Mouse (Mus musculus) olfactory bulb, adult 2 months (tissue): ENCODE measurements around the gene Cldn9. TPM values are rescaled to one million over a fixed set of nuclear protein-coding genes. Genes with fewer than 3 reads are reported as not detected.

ENCODE experiments used
- H3K27ac ChIP-seq: fragments of 200-500 bp; 2 replicates; pipeline ENCODE4 v1.5.1; 2012; ENCODE audit warnings: low read depth, low read length; ENCODE audit not compliant: insufficient read depth
- H3K4me1 ChIP-seq: fragments of 200-500 bp; 2 replicates; pipeline ENCODE4 v1.6.1; 2012; ENCODE audit warnings: low read length; ENCODE audit not compliant: control insufficient read depth, insufficient read depth
- H3K4me3 ChIP-seq: fragments of 200-500 bp; 2 replicates; pipeline ENCODE4 v1.5.1; 2012; ENCODE audit warnings: mild to moderate bottlenecking, low read depth, low read length, moderate library complexity; ENCODE audit not compliant: insufficient read depth
- CTCF ChIP-seq: fragments of 200-500 bp; IDR thresholded peaks from 2 replicates; pipeline ENCODE4 v1.5.1; 2012; ENCODE audit warnings: low read depth, mild to moderate bottlenecking, low read length, moderate library complexity; ENCODE audit not compliant: insufficient read depth
- POLR2A ChIP-seq: fragments of 200-500 bp; IDR thresholded peaks from 2 replicates; pipeline ENCODE4 v1.6.1; 2012; ENCODE audit warnings: mild to moderate bottlenecking, low read depth, low read length, moderate library complexity; ENCODE audit not compliant: insufficient read depth
- WGBS: fragments of 180-500 bp; shearing (Covaris S2); methylation state at CpG from one replicate; pipeline ENCODE4 v1.1.7; 2018; 5-methylcytosine and 5-hydroxymethylcytosine counted together
- polyA plus RNA-seq: library from polyadenylated mRNA; stranded (reverse); fragments of >200 nt; gene quantifications from 2 replicates; pipeline ENCODE4 v1.2.4, GENCODE M21; 2012; ENCODE audit warnings: low replicate concordance; ENCODE audit not compliant: missing spikeins, insufficient read depth, insufficient read length

The Cldn9 gene
- polyA plus RNA-seq, 1 experiment, result not detected

- WGBS, result 32% methylated on average over 15 of the region's 15 CpGs
- TF ChIP-seq CTCF, result no peak
- TF ChIP-seq POLR2A, result no peak
- peaks cover 36% of the 10 kb centered on the region for H3K4me1 ChIP-seq
- no peak overlapping the region for H3K4me3 ChIP-seq
- no peak overlapping the region for H3K27ac ChIP-seq
Observed at GRCm38 (mm10) chr17:23675564-23676281, 8.1 kb downstream of the Cldn9 start.

- peak overlapping the region; percentile 88; the same call in 1 of the 2 replicates for H3K4me3 ChIP-seq
- 23% methylated on average over 5 of the region's 5 CpGs for WGBS
- peaks cover 36% of the 10 kb centered on the region for H3K4me1 ChIP-seq
- TF ChIP-seq POLR2A (no peak), CTCF (no peak)
- no peak overlapping the region for H3K27ac ChIP-seq
Observed at GRCm38 (mm10) chr17:23675127-23675526, 8.7 kb downstream of the Cldn9 start.

- Histone ChIP-seq H3K4me3 (peak overlapping the region; percentile 88), H3K4me1 (peaks cover 33% of the 10 kb centered on the region), H3K27ac (peak overlapping the region; percentile 53)
- TF ChIP-seq CTCF, result no peak
- TF ChIP-seq POLR2A, result no peak
- 19% methylated on average over 9 of the region's 9 CpGs for WGBS
Observed at GRCm38 (mm10) chr17:23674271-23674952, 9.4 kb downstream of the Cldn9 start.

- H3K27ac ChIP-seq, result peak within 1 kb of the TSS; percentile 94
- H3K4me3 ChIP-seq, result peak within 1 kb of the TSS; percentile 88
- H3K4me1 ChIP-seq, result peaks cover 31% of the 10 kb centered on the region
- TF ChIP-seq POLR2A (no peak), CTCF (no peak)
- under 1% methylated on average over 45 of the region's 45 CpGs for WGBS
Observed at GRCm38 (mm10) chr17:23673424-23674073, 10.3 kb downstream of the Cldn9 start, which contains the start of the genes Hcfc1r1 and Thoc6. Hcfc1r1 (plus strand) TSS chr17:23673596. Thoc6 (minus strand) TSS chr17:23673882.

- Histone ChIP-seq H3K4me3 (no peak overlapping the region), H3K27ac (no peak overlapping the region), H3K4me1 (peaks cover 31% of the 10 kb centered on the region)
- 63% methylated on average over 3 of the region's 3 CpGs for WGBS
- TF ChIP-seq POLR2A (no peak), CTCF (no peak)
Observed at GRCm38 (mm10) chr17:23672761-23673160, 11.1 kb downstream of the Cldn9 start.

GRCm38 (mm10) chr17:23671519-23671918 lies 12.3 kb downstream of the Cldn9 start:
- no peak overlapping the region for H3K27ac ChIP-seq
- H3K4me1 ChIP-seq, result peaks cover 26% of the 10 kb centered on the region
- WGBS, result 94% methylated on average over 3 of the region's 3 CpGs
- H3K4me3 ChIP-seq, result no peak overlapping the region
- TF ChIP-seq POLR2A (no peak), CTCF (no peak)

GRCm38 (mm10) chr17:23670516-23671074 lies 13.2 kb downstream of the Cldn9 start:
- TF ChIP-seq POLR2A (no peak), CTCF (no peak)
- 90% methylated on average over 7 of the region's 7 CpGs for WGBS
- Histone ChIP-seq H3K27ac (no peak overlapping the region), H3K4me1 (peaks cover 17% of the 10 kb centered on the region), H3K4me3 (no peak overlapping the region)

- WGBS, result 82% methylated on average over 14 of the region's 14 CpGs
- Histone ChIP-seq H3K4me1 (peaks cover under 1% of the 10 kb centered on the region; the same call in 1 of the 2 replicates), H3K27ac (no peak overlapping the region), H3K4me3 (no peak overlapping the region)
- TF ChIP-seq CTCF (no peak), POLR2A (no peak)
Observed at GRCm38 (mm10) chr17:23665511-23665910, 18.3 kb downstream of the Cldn9 start.

GRCm38 (mm10) chr17:23664556-23665021 lies 19.2 kb downstream of the Cldn9 start:
- Histone ChIP-seq H3K4me1 (peaks cover 3% of the 10 kb centered on the region; the same call in 1 of the 2 replicates), H3K4me3 (no peak overlapping the region), H3K27ac (no peak overlapping the region)
- WGBS, result 20% methylated on average over 5 of the region's 5 CpGs
- TF ChIP-seq POLR2A (no peak), CTCF (peak; percentile 56; the same call in 1 of the 2 replicates)
